Mouse (Mus musculus) adrenal gland, adult (tissue): ENCODE results near the gene Sec61a2.

Source experiments
- DNase-seq, 2 experiments: peaks; one replicate each; pipeline ENCODE4 v3.0.0; 2022 to 2023; ENCODE audit warnings: low spot score in 1 of 2; ENCODE audit not compliant: inconsistent age in 2 of 2

The Sec61a2 gene

DNA sequence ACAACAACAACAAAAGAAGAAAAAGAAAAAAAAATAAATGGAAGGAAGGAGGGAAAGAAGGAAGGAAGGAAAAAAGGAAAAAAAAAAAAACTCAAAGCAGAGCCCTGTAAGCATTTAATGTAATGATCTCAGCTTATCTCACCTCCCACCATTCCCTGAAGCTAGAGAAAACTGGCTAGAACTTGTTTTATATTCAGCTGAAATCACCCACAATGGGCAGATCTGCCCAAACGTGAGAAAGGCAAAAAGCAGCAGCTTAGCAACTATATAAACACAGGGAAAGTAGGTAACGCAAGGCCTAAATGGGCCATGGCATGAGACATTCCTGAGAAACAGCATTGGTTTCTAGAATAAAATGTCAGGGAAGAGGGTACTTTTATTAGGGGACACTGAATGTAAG is 5.8 kb downstream of the Sec61a2 start:
- DNase-seq, result no peak

DNA sequence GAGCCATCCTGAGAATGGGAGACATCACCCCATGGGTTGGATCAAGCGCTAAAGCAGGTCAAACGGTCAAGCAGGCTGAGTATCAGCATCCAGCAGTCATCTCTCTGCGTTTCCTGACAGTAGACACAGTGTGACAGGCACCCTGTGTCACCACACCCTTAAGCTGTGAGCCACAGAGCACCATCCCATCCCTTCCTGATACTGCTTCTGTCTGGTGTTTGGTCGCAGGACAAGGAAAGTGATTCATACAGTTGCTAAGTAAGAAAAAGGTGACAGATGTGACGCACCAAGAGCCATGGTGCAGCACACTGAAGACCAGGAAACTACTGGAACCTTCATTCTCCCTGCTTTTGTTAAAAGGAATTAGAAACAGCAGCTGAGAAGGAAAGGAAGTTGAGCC is 6.4 kb downstream of the Sec61a2 start:
- no peak for DNase-seq

DNA sequence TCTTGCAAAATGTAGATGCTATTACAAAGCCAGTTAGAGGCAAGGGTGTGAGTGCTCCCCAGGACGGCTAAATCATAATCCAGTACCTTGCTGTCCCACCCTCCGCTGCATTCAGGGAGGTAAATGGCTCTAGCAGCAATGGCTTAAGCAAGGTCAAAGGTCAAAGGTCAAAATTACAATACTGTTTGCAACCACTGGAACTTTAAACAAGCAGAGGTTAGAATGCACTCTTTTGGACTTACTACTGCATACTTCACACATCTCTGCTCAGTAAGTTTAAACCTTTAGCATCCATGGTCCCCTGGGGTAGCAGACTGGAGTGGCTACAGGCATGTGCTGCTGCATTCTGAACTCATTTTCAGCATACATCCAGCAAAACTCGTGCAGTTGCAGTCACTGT is 17.8 kb downstream of the Sec61a2 start:
- no peak for DNase-seq

DNA sequence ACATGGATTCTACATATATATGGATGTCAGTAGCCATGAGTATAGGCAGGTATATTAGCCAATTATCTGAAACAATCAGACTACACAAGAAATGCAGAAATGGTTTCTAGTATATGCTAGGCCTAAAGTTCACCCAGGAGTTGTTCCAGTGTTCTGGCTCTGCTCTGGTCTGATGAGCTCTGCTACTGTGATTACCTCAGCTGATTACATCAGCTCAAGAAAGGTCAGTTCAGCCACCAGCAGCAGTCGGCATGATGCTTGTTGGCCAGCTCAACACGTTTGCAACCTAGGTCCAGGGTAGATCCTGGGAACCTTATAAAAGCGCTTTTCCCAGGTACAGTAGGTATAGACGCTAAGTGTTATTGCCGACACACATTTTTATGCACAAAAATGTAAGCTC is 25.5 kb downstream of the Sec61a2 start:
- peak; percentile 32 to 57 for DNase-seq

DNA sequence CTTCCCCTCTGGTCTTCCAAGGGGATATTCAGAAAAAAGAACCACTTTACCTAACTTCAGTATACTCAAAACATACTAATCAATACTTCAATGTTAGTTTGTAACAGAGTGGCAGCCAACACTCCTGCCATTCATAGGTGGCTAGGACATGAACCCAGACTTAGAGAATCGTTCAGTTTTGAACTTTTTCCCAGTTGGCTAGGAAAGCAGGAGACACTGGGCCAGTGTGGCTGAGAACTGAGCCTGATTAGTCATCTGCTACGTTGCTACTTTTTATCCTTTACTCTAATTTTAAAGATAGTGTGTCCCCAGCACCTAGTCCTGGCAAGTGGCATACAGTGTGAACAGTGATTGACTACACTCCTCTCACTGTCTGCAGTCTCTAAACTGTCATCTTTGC is 27.6 kb downstream of the Sec61a2 start:
- DNase-seq, result no peak

DNA sequence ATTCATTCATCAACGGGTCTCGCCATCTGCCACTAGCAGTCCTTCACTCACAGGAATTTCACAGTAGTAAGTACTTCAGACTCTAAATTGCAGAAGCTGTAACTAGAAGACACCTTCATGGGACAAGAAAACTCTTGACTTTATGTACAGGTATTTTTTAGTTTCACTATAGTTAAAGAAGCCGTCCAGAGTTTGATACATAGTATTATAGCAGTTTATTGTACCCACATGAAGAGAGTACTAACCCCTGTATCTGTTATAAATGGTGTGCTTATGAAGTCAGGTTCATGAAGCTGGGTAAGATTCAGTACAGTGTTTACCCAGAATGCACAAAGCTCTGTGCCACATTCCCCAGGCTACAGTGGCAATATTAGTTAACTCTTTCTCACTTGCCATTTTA is 32.4 kb downstream of the Sec61a2 start, which contains the start of gene Gm13199:
TSS of gene Gm13199 (minus strand) at position 101 of the 400 bp plus-strand sequence.
- DNase-seq, result no peak

DNA sequence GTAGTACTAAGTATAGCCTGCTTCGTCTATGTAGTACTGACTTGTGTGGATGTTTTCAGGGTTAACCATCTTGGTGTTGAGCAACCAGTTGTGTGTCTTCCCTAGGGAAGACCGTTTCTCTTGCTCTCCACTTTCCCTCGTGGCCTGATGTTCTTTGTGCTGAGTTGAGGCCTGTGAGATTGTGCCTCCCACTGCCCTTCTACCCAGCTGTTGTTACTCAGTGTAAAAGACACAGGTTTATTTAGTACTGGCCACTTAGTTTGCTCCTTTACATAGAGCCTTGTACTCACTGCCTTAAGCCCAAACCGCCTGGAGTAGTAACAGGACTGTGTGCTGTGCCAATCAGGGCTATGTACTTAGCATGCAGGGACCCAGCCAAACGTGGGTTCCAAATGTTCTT is 43.4 kb downstream of the Sec61a2 start:
- DNase-seq, result peak in 1 of 2 experiments; percentile 32

DNA sequence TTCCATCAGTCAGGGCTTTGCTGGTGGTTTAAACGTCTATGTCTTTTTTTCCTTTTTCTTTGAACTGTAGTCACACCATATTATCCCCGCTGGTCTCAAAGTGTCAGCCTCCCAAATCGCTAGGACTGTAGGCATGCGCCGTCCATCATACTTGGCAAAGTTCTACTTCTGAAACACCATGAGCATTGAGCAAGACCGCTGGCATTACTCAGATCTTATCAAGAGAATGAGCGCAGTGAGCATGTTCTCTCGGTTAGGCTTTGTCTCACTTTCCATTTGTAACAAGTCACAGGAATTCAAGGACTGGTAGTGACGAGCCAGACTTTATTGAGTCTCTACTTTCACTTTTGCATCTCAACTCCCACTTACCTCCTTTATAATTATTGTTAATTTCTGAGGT is 44.1 kb downstream of the Sec61a2 start:
- DNase-seq, result peak; percentile 65 to 89

DNA sequence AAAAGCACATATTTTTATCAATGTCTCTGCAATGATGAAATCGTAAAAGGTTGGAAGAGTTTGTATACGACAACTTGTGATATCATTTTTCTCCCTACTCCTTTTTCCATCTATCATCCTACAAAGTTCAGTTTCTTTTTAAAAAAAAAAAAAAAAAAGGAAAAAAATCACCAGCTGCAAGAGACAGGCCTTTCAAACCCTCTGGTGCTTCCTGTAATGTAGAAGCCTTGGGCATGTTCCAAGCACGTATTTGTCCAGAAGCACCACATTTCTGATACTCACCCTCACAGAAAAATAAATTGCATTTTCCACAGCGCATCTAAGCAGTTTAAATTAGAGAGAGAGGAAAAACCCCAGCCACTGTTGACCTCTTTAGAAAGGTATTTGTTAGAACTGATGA is 49.4 kb downstream of the Sec61a2 start:
- no peak for DNase-seq

DNA sequence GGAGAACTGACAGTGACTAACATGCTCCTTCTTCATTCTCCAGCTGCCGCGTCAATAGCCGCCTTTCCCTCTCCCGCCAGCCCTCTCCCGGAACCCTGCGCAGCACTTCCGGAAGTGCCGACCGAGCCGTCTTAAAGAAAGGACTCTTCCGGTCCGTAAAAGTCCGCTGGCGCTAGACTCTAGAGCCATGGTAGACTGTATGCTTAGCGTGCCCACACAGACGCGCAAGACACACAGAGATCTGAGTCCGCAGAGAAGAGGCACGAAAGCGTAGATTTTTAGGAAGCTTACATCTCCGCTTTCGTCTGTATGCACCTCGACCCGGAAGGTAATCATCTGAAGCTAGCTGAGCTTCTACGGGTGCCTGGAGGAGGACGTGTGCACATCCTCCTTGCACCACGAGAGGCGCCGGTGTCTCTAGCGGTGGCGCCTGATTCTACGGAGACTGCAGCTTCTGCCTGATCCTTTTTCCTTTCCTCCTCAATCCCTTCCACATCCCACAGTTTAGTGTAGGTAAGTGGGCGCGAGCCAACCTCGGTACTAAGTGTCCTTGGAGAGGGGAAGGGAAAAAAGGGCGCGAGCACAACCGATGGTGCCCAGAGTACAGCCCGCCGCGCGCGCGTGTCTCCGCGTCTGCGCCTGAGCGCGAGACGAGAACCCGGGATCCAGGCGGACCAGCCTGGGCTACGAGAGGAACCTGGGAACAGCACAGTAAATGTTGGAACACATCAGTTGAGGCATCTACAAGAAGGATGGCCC is 50.2 kb downstream of the Sec61a2 start, which contains the start of the genes Nudt5 and Cdc123:
TSS of gene Nudt5 (plus strand) at position 147 of the 759 bp plus-strand sequence.
TSS of gene Cdc123 (minus strand) at position 292 of the 759 bp plus-strand sequence.
- DNase-seq, result peak; percentile 91 to 97

DNA sequence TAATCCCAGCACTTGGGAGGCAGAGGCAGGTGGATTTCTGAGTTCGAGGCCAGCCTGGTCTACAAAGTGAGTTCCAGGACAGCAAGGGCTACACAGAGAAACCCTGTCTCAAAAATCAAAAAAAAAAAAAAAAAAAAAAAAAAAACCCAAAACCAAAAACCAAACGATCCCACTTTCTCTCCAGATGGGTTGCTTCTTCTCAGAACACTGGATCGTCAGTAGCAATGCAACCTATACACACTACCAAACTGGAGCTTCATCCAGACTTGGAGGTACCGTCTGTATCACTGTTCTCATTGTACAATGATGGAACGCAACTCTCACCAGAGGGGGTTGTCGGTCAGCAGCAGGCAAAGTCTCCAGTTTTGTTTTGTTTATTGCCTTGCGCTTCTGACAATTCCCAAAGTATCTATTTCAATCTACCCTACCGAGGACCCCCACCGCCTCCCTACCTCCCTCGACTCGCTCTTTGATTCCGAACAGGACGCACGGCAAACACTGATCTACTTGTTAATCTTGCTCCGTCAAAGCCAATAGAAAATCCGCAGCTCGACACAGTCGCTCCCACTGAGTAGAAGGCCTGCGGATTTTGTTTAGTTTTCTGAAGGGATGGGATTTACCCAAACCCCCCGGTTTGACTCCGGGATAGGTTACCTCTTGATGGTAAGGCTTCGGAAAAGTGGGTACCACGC is 50.9 kb downstream of the Sec61a2 start:
- DNase-seq, result no peak

DNA sequence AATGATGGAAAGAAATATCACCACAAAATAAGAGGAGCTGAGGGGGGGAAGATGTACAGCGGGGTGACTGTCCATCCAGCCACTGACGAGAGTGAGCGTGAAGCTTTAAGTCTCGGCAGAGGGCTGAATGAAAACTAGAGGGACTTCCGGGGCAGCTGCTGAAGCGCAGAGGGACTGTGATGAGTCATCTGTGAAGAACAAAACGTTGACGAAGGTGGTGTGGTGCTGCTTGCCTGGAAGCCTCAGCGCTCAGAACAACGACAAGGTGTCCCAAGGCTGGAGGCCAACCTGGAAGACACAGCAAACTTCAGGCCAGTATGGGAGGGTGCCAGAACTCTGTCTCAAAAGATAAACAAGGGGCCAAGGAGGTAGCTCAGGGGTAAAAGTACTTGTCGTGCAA is 54.4 kb downstream of the Sec61a2 start:
- DNase-seq, result no peak

DNA sequence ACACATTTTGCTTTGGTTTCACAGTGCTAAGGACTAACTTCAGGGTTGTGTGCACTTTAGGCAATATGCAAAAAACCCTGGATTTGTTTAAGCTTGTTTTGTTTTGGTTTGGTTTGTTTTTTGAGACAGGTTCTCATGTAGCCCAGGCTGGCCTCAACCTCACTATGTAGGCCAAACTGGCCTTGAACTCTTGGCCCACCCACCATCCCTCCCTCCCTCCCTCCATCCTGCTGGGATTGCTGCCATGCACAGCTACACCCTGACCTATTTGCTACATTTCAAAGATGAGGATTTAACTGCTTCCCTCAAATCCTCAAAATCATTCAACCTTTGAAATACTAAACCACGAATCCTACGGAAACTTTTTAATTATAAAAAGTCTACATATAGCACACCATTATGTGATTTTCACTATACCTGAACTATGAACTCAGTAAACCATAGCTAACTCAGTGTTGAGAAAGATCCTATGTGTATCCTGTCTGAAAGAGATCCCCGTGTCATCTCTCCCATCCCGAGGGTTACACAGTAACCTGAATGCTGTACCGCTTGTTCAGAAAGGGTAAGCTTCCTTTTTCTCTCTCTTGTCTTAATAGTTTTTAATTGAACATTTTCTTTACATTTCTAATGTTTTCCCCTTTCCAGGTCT is 69.8 kb downstream of the Sec61a2 start:
- DNase-seq, result no peak

DNA sequence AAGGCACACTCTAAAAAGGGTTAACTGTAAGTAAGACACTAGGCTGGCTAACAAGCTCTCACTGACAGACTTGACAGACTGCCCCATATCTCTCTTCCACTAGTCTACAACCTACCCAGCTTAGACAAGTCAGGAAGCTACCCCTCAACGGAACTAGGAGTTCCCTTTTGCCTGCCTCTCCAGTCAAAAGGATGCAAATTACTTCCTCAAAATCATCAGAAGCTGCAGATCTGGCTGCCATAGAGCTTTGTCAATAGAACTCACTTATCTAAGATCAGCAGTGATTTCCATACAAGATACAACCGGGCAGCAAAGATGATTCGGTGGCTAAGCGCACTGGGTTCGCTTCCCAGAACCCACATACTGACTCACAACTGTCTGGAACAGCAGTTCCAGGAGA is 70.5 kb downstream of the Sec61a2 start:
- DNase-seq, result peak in 1 of 2 experiments; percentile 55

DNA sequence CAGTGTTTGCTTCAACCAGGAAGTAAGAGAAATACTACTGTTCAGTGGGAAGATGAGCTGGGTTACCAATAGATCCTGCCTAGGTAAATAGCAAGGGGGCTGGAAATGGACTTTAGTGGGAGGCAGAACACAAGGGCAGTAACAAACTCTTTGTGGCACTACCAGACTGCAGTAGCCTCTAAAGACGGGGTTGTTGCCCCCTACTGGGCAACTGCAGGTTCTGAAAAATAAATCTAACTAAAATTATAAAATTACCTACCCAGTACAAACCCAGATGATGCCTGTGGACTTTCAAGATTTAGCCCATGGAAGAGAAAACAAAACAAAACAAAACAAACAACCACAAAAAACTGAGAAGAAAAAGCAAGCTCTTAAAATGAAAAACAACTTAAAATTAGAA is 71.0 kb downstream of the Sec61a2 start:
- no peak for DNase-seq

DNA sequence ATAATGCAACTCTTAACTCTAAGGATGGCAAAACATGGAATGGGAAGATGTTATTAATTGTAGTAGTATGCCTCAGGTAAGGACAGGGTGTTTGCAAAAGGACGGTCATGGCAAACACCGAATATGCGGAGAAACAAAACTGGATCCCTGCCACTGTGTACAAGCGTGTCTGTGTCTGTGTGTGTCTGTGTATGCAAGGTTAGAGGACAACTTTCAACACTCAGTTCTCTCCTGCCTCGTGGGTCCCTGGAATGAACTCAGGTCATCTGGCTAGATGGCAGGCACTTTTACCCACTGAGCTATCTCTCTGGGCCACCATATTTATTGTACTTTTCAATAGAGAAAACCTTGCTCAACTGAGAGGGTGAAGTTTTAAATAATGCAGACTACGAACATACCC is 72.8 kb downstream of the Sec61a2 start:
- DNase-seq, result no peak

DNA sequence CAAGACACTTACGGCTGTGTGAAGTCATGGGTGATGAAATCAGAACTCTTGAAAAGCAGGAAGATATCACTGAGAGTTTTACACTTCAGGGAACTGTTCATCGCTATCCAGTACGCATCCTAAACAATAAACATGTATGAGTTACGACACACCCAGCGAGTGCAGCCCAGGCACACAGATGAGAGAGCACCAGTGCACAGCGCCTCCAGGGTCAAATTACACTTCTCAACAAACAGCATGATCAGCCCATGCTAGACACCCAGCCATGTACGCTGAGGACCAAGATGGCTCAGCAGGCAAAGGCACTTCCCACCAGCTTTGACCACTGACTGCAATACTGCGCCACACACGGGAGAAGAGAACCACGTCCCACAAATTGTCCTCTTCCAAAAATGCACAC is 74.0 kb downstream of the Sec61a2 start:
- no peak for DNase-seq
